25 mouse cellular contexts compared by ENCODE assay signal in the genomic region with DNA sequence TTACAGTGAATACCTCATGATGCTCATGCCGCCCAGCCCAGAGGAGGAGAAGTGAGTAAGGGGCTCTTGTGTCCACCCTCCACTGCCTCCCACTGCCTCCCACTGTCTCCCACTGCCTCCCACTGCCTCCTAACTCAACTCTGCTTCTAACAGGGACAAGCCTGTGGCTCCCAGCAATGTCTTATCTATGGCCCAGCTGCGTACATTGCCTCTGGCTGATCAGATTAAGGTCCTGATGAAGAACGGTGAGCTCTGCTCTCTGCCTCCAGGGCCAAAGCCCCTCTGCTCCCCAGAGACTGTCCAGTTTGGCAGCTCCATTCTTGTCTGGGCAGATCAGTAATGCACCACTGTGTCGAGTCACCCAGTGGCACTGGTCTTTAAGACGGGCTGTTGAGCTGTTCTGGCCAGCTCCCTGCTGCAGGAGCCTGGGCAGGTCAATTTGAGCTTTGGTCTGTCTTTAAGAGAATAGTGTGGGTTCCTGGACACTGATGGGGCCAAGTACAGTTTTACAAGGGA. TPM values are rescaled to one million over a fixed set of nuclear protein-coding genes. Genes with fewer than 3 reads are reported as not detected.
DNase-seq lines count a peak whose midpoint lies in the region; ATAC-seq and TF ChIP-seq lines count a peak whose summit lies in the region.
"Had no signal": no experiment of that assay in that cellular context is flagged by ENCODE, and none has a peak within 500 bp of the region (broad histone marks: within the 10 kb centered on the region; RNA-seq: fewer than 3 reads in every experiment).

No protein-coding gene starts in this region.

- peaks cover 11% of the 10 kb centered on the region for H3K4me1 ChIP-seq in liver, embryonic 11.5 days (replicated peaks; ENCODE audit: control insufficient read depth, insufficient read depth, low read length)
- H3K4me1 ChIP-seq in liver, postnatal 0 days (ENCODE audit: insufficient read depth) = no peaks in the 10 kb centered on the region
- H3K4me1 ChIP-seq in cerebellum, adult 2 months (ENCODE audit: control insufficient read depth, insufficient read depth, low read length) = peaks cover 8% of the 10 kb centered on the region; the same call in 1 of the 2 replicates
- H3K4me1 ChIP-seq: embryonic facial prominence, embryonic 13.5 days; limb, embryonic 15.5 days; midbrain, embryonic 12.5 days; neural tube, embryonic 12.5 days had no signal

- peak; percentile 67 for ATAC-seq in liver, embryonic 11.5 days (replicated peaks; ENCODE audit: low FRiP score)
- ATAC-seq in liver, postnatal 0 days = peak; percentile 67
- ATAC-seq: forebrain, embryonic 14.5 days; hindbrain, postnatal 0 days; lung, postnatal 0 days had no signal

- peak overlapping the region; percentile 19; the same call in 1 of the 2 replicates for H3K27ac ChIP-seq in liver, embryonic 11.5 days (ENCODE audit: low read depth, low read length)
- H3K27ac ChIP-seq in liver, postnatal 0 days (ENCODE audit: low read depth) = no peak overlapping the region
- H3K27ac ChIP-seq in cerebellum, adult 2 months (ENCODE audit: insufficient read depth, low read length) = no peak overlapping the region
- H3K27ac ChIP-seq: embryonic facial prominence, embryonic 13.5 days; heart, embryonic 10.5 days; hindbrain, postnatal 0 days; limb, embryonic 15.5 days; midbrain, embryonic 12.5 days; neural tube, embryonic 12.5 days had no signal

- no peak overlapping the region for H3K4me2 ChIP-seq in liver, embryonic 11.5 days
- H3K4me2 ChIP-seq in liver, postnatal 0 days (ENCODE audit: low read depth, low read length) = no peak overlapping the region
- H3K4me2 ChIP-seq: embryonic facial prominence, embryonic 13.5 days; limb, embryonic 15.5 days; midbrain, embryonic 12.5 days; neural tube, embryonic 12.5 days had no signal

- TF ChIP-seq EP300 in liver, postnatal 0 days (IDR thresholded peaks at IDR 0.05; ENCODE audit: low read depth) = no peak

- no peaks in the 10 kb centered on the region for H3K27me3 ChIP-seq in liver, embryonic 11.5 days (replicated peaks; ENCODE audit: control insufficient read depth, insufficient read depth, low read length)
- H3K27me3 ChIP-seq in liver, postnatal 0 days (ENCODE audit: insufficient read depth, low read length) = no peaks in the 10 kb centered on the region
- H3K27me3 ChIP-seq in cerebellum, adult 2 months (ENCODE audit: control insufficient read depth, insufficient read depth, low read length) = no peaks in the 10 kb centered on the region
- H3K27me3 ChIP-seq: embryonic facial prominence, embryonic 13.5 days; limb, embryonic 15.5 days; midbrain, embryonic 12.5 days; neural tube, embryonic 12.5 days had no signal

- no peaks in the 10 kb centered on the region for H3K9me3 ChIP-seq in liver, embryonic 11.5 days (ENCODE audit: control insufficient read depth, low read length)
- no peaks in the 10 kb centered on the region for H3K9me3 ChIP-seq in liver, postnatal 0 days (ENCODE audit: low read length)
- H3K9me3 ChIP-seq: embryonic facial prominence, embryonic 13.5 days; heart, embryonic 10.5 days; limb, embryonic 15.5 days; midbrain, embryonic 12.5 days; neural tube, embryonic 12.5 days had no signal

- TF ChIP-seq POLR2A in cerebellum, adult 2 months (IDR thresholded peaks at IDR 0.05; ENCODE audit: borderline replicate concordance, insufficient read depth, low read length) = no peak

- WGBS in liver, embryonic 11.5 days = 59% methylated on average over 4 of the region's 5 CpGs
- 55% methylated on average over 4 of the region's 5 CpGs for WGBS in liver, postnatal 0 days (ENCODE audit: insufficient replicate concordance)
- WGBS in cerebellum, adult 2 months = 62% methylated on average over 5 of the region's 5 CpGs

- peak; percentile 90 for DNase-seq in heart, adult 11 months
- no peak for DNase-seq in heart, postnatal 25 days (ENCODE audit: low spot score)
- DNase-seq in MN1 (ENCODE audit: low spot score) = peak; percentile 87
- DNase-seq in liver, embryonic 11.5 days (ENCODE audit: low spot score) = no peak
- no peak for DNase-seq in liver, postnatal 0 days
- no peak for DNase-seq in embryo, embryonic 11 days
- no peak for DNase-seq in cerebellum, adult 2 months
- no peak for DNase-seq in neural tube, embryonic 10.5 days (ENCODE audit: extremely low spot score, low spot score)
- DNase-seq: adrenal gland, postnatal 36 days; cerebellum, adult 11-12 months; cerebellum, postnatal 14 days; heart, postnatal 10 days; kidney, postnatal 4 days; left cerebral cortex, postnatal 4 days; thymus, adult 18-20 months; thymus, postnatal 36 days had no signal

- no peak overlapping the region for H3K9ac ChIP-seq in liver, embryonic 11.5 days (ENCODE audit: low read depth, low read length)
- H3K9ac ChIP-seq in liver, postnatal 0 days (replicated peaks) = no peak overlapping the region
- H3K9ac ChIP-seq: embryonic facial prominence, embryonic 13.5 days; limb, embryonic 15.5 days; midbrain, embryonic 12.5 days; neural tube, embryonic 12.5 days had no signal

- no peak for TF ChIP-seq CTCF in liver, postnatal 0 days (IDR thresholded peaks at IDR 0.05; ENCODE audit: low read depth)
- no peak for TF ChIP-seq CTCF in cerebellum, adult 2 months (IDR thresholded peaks at IDR 0.05; ENCODE audit: borderline replicate concordance, insufficient read depth, low read depth, low read length)

- intact Hi-C loops in heart, postnatal 25 days (cut with DNase I) = loop anchor here (1.0 to 2.0 kb wide), 3 partner anchors 69 to 187 kb away; no protein-coding TSS in a partner anchor

- no peak overlapping the region for H3K4me3 ChIP-seq in liver, embryonic 11.5 days (ENCODE audit: low read depth, low read length)
- H3K4me3 ChIP-seq in liver, postnatal 0 days (ENCODE audit: low read depth, low read length) = no peak overlapping the region
- H3K4me3 ChIP-seq in cerebellum, adult 2 months (replicated peaks; ENCODE audit: insufficient read depth, low read depth, low read length) = no peak overlapping the region
- H3K4me3 ChIP-seq: embryonic facial prominence, embryonic 13.5 days; heart, embryonic 10.5 days; limb, embryonic 15.5 days; midbrain, embryonic 12.5 days; neural tube, embryonic 12.5 days had no signal

- H3K36me3 ChIP-seq in liver, embryonic 11.5 days (ENCODE audit: control insufficient read depth, insufficient read depth, low read length) = peaks cover 57% of the 10 kb centered on the region
- peaks cover 56% of the 10 kb centered on the region for H3K36me3 ChIP-seq in liver, postnatal 0 days (replicated peaks; ENCODE audit: insufficient read depth, low read length)

RNA-seq across cellular contexts. Expression of a gene that starts 16.2 kb away (rescaled TPM):
- total RNA-seq in heart, postnatal 25 days (2021) = 1 to 10 TPM; 8.2 to 8.7 TPM
- polyA plus RNA-seq in liver, embryonic 11.5 days (2014; fragmentation: Nextera tagmentation; extraction: Ambion mirVana) = 30.0 and 31.3 TPM in 2 replicates
- polyA plus RNA-seq in liver, postnatal 0 days (2015; fragmentation: Nextera tagmentation; extraction: Ambion mirVana) = 8.5 and 9.3 TPM in 2 replicates
- polyA plus RNA-seq in cerebellum, adult 2 months (2012; rRNA removed) = 27.2 and 28.9 TPM in 2 replicates

RNA-seq across cellular contexts. Expression of a gene that starts 48.4 kb away (rescaled TPM):
- total RNA-seq in heart, postnatal 25 days (2021) = 10 to 100 TPM; 14.8 to 21.9 TPM
- polyA plus RNA-seq in liver, embryonic 11.5 days (2014; fragmentation: Nextera tagmentation; extraction: Ambion mirVana) = 16.3 and 17.3 TPM in 2 replicates
- 18.1 and 21.2 TPM in 2 replicates for polyA plus RNA-seq in liver, postnatal 0 days (2015; fragmentation: Nextera tagmentation; extraction: Ambion mirVana)
- polyA plus RNA-seq in cerebellum, adult 2 months (2012; rRNA removed) = 41.7 and 50.2 TPM in 2 replicates

RNA-seq across cellular contexts. Expression of a gene that starts 48.6 kb away (rescaled TPM):
- not detected for total RNA-seq in heart, postnatal 25 days (2021)
- 0.38 TPM in 1 of 2 replicates, not detected in the other for polyA plus RNA-seq in liver, embryonic 11.5 days (2014; fragmentation: Nextera tagmentation; extraction: Ambion mirVana)
- polyA plus RNA-seq in liver, postnatal 0 days (2015; fragmentation: Nextera tagmentation; extraction: Ambion mirVana) = 0.08 TPM in 1 of 2 replicates, not detected in the other
- polyA plus RNA-seq in cerebellum, adult 2 months (2012; rRNA removed) = 0.54 and 0.61 TPM in 2 replicates
- total RNA-seq: adrenal gland, postnatal 36 days; gastrocnemius, adult 8-10 months; heart, postnatal 10 days; left cerebral cortex, postnatal 4 days had no signal

Comparison
In these comparisons a context has a peak if more than half of its experiments do, and no peak if none do; other contexts are left out.
1. DNase-seq: peak in heart, adult 11 months (single experiment) and MN1 (single experiment); none in heart, postnatal 25 days (single experiment), liver, embryonic 11.5 days (single experiment), liver, postnatal 0 days (single experiment), embryo, embryonic 11 days (single experiment), cerebellum, adult 2 months (0 of 2) and neural tube, embryonic 10.5 days (single experiment).